Mouse (Mus musculus) embryonic facial prominence, embryonic 11.5 days (tissue): ENCODE measurements around the gene Agpat1. TPM values are rescaled to one million over a fixed set of nuclear protein-coding genes. Genes with fewer than 3 reads are reported as not detected.

Experiments used
- ATAC-seq: fragments of 200-750 bp; cut with Nextera tagmentation; replicated peaks from 2 replicates; pipeline ENCODE4 v1.8.0; 2017; ENCODE audit warnings: low read depth; ENCODE audit not compliant: insufficient number of reproducible peaks, low FRiP score, low TSS enrichment
- DNase-seq: peaks from one replicate; pipeline ENCODE4 v3.0.0-alpha.2; 2015; ENCODE audit warnings: low spot score
- H3K27ac ChIP-seq: fragments of 300-500 bp; sonication (generic); replicated peaks from 2 replicates; pipeline ENCODE4 v1.5.1; 2014; ENCODE audit warnings: mild to moderate bottlenecking, low read depth, low read length, control low read depth
- H3K27me3 ChIP-seq: fragments of 300-500 bp; sonication (generic); 2 replicates; pipeline ENCODE4 v1.6.1; 2014; ENCODE audit warnings: mild to moderate bottlenecking, low read length, moderate library complexity, mixed read lengths; ENCODE audit not compliant: control insufficient read depth, insufficient read depth
- H3K36me3 ChIP-seq: fragments of 300-500 bp; sonication (generic); replicated peaks from 2 replicates; pipeline ENCODE4 v1.6.1; 2014; ENCODE audit warnings: low read depth, mild to moderate bottlenecking, low read length, moderate library complexity, mixed read lengths; ENCODE audit not compliant: control insufficient read depth, insufficient read depth
- H3K4me1 ChIP-seq: fragments of 300-500 bp; sonication (generic); 2 replicates; pipeline ENCODE4 v1.6.1; 2014; ENCODE audit warnings: low read length, mixed read lengths; ENCODE audit not compliant: control insufficient read depth, insufficient read depth
- H3K4me2 ChIP-seq: fragments of 300-500 bp; sonication (generic); 2 replicates; pipeline ENCODE4 v1.6.1; 2014; ENCODE audit warnings: low read depth, mild to moderate bottlenecking, control low read depth, low read length, moderate library complexity
- H3K4me3 ChIP-seq: fragments of 300-500 bp; sonication (generic); 2 replicates; pipeline ENCODE4 v1.5.1; 2014; ENCODE audit warnings: low read depth, low read length, control low read depth
- H3K9ac ChIP-seq: fragments of 300-500 bp; sonication (generic); replicated peaks from 2 replicates; pipeline ENCODE4 v1.6.1; 2014; ENCODE audit warnings: mild to moderate bottlenecking, control low read depth, low read length
- H3K9me3 ChIP-seq: fragments of 300-500 bp; sonication (generic); replicated peaks from 2 replicates; pipeline ENCODE4 v1.6.1; 2016; ENCODE audit warnings: mild to moderate bottlenecking, low read length, inconsistent platforms, mixed read lengths; ENCODE audit not compliant: control insufficient read depth
- WGBS: fragments of 180-500 bp; shearing (Covaris S2); extraction: QIAGEN DNeasy Blood & Tissue Kit; methylation state at CpG from one replicate; pipeline ENCODE4 v1.1.7; 2014; 5-methylcytosine and 5-hydroxymethylcytosine counted together
- polyA plus RNA-seq: library from polyadenylated mRNA; unstranded; fragments of >200 nt; fragmentation: Nextera tagmentation; extraction: Ambion mirVana; gene quantifications from 2 replicates; pipeline ENCODE4 v1.2.1, GENCODE M21; 2014

Agpat1 gene
- polyA plus RNA-seq, 1 experiment from 2014 or later, result 55.3 TPM

GRCm38 (mm10) chr17:34613054-34613645, 9.1 kb downstream of the Agpat1 start:
- Histone ChIP-seq H3K4me3 (no peak overlapping the region), H3K9ac (no peak overlapping the region)

DNA sequence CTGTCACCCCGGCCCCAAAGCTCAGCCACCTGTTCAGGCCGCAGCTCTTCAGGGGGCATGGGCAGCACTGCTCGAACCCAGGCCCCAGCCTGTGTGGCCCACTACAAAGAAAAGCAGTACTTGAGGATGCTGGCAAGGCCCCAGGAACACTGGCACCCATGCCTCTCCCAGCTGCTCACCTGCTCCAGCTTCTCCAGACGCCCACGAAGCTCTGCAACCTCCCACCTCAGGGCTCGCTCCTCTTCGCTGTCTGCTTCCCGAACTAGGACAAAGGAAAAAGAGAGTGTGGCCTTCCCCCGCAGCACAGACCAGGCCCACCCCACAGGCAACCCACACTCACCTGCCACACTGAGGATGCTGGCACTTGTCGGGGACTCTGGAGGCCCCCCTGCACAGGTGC, 9.8 kb downstream of the Agpat1 start:
- DNase-seq (no peak), ATAC-seq (no peak)
- H3K9ac ChIP-seq, result no peak overlapping the region
- H3K9me3 ChIP-seq, result no peaks in the 10 kb centered on the region
- no peaks in the 10 kb centered on the region for H3K4me1 ChIP-seq
- H3K27ac ChIP-seq, result no peak overlapping the region
- H3K36me3 ChIP-seq, result peaks cover 9% of the 10 kb centered on the region
- H3K27me3 ChIP-seq, result no peaks in the 10 kb centered on the region
- no peak overlapping the region for H3K4me3 ChIP-seq
- 91% methylated on average over 10 of the region's 10 CpGs for WGBS
- no peak overlapping the region for H3K4me2 ChIP-seq

More at GRCm38 (mm10) chr17:34613054-34613645, 9.1 kb downstream of the Agpat1 start:
- H3K4me1 ChIP-seq, result no peaks in the 10 kb centered on the region
- peaks cover 9% of the 10 kb centered on the region for H3K36me3 ChIP-seq
- DNase-seq, result no peak
- ATAC-seq, result no peak
- WGBS, result 83% methylated on average over 11 of the region's 11 CpGs
- H3K4me2 ChIP-seq, result no peak overlapping the region
- no peaks in the 10 kb centered on the region for H3K9me3 ChIP-seq
- H3K27me3 ChIP-seq, result no peaks in the 10 kb centered on the region
- H3K27ac ChIP-seq, result no peak overlapping the region

DNA sequence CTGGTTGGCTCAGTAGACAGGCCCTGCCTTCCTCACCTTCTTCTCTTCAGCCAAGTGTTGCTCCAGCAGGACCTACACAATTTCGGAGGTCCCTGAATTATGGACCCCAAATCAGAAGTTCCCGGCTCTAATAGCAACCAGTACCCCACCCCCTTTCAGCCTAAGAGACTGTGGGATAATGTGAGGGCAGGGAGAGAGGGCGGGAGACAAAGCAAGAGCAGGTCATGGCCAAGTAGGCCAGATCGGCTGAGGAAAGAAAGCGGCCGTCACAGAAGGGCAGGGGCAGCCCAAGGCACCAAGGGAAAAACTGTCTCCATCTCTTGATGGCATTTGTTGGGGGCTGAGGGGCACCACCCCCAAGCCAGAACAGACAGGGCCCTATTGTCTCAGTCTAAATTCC, 11.8 kb downstream of the Agpat1 start, which contains the start of gene Egfl8:
Gene Egfl8, minus strand, starts transcription at position 101 of the 400 bp plus-strand sequence.
- Histone ChIP-seq H3K4me1 (no peaks in the 10 kb centered on the region), H3K27me3 (no peaks in the 10 kb centered on the region), H3K4me2 (no peak within 1 kb of the TSS), H3K27ac (no peak within 1 kb of the TSS), H3K9ac (no peak within 1 kb of the TSS), H3K9me3 (no peaks in the 10 kb centered on the region), H3K4me3 (no peak within 1 kb of the TSS), H3K36me3 (peaks cover 9% of the 10 kb centered on the region)
- ATAC-seq (no peak), DNase-seq (no peak)
- WGBS, result 44% methylated on average over 6 of the region's 6 CpGs

- no peak for ATAC-seq
Measured at GRCm38 (mm10) chr17:34618999-34619398, 14.9 kb downstream of the Agpat1 start.

DNA sequence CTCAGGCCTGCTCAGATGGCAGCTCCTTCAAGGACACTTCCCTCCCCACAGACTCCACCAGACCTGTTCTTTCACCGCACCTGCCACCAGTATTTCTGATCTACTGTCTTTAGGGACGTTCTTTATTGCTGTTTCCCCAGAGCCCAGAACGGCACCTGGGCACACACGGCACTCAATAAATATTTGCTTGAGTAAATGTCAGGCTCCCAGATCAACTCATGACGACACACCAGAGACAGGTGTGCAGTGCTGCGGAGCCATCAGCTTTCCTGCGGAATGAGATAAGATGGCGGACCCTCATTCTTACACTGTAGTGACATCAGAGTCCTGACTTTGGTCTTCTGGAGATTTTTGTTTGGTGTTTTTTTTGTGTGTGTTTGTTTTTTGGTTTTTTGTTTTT, 16.9 kb downstream of the Agpat1 start:
- no peak for ATAC-seq
- H3K36me3 ChIP-seq, result no peaks in the 10 kb centered on the region
- H3K9ac ChIP-seq, result no peak overlapping the region
- no peak for DNase-seq
- no peak overlapping the region for H3K4me3 ChIP-seq
- H3K9me3 ChIP-seq, result no peaks in the 10 kb centered on the region
- no peaks in the 10 kb centered on the region for H3K27me3 ChIP-seq
- no peak overlapping the region for H3K27ac ChIP-seq
- H3K4me2 ChIP-seq, result no peak overlapping the region
- no peaks in the 10 kb centered on the region for H3K4me1 ChIP-seq
- 90% methylated on average over 8 of the region's 8 CpGs for WGBS

More at GRCm38 (mm10) chr17:34618999-34619398, 14.9 kb downstream of the Agpat1 start:
- H3K4me3 ChIP-seq, result no peak overlapping the region
- H3K27ac ChIP-seq, result no peak overlapping the region
- H3K9ac ChIP-seq, result no peak overlapping the region
- H3K36me3 ChIP-seq, result no peaks in the 10 kb centered on the region
- peak; percentile 79 for DNase-seq
- H3K27me3 ChIP-seq, result no peaks in the 10 kb centered on the region
- no peaks in the 10 kb centered on the region for H3K4me1 ChIP-seq
- H3K4me2 ChIP-seq, result no peak overlapping the region
- no peaks in the 10 kb centered on the region for H3K9me3 ChIP-seq
- 19% methylated on average over 6 of the region's 6 CpGs for WGBS

DNA sequence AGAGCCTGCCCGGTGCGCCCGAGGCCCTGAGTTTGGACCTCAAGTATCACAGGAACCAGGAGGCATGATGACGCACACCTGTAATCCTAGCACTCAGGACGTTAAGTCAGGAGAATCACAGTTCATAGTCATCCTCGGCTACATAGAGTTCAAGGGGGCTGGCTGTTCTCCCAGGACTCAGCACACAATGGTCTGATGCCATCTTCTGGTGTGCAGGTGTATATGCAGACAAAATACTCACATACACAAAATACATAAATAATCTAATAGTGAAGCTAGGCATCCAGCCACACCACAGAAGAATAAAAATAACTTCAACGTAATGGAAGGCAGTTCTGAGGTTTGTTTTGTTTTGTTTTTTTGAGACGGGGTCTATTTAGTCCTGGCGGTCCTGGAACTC, 19.1 kb downstream of the Agpat1 start:
- no peak overlapping the region for H3K4me2 ChIP-seq
- no peaks in the 10 kb centered on the region for H3K9me3 ChIP-seq
- H3K9ac ChIP-seq, result no peak overlapping the region
- no peaks in the 10 kb centered on the region for H3K27me3 ChIP-seq
- peaks cover 4% of the 10 kb centered on the region for H3K4me1 ChIP-seq
- ATAC-seq, result no peak
- H3K27ac ChIP-seq, result no peak overlapping the region
- no peak overlapping the region for H3K4me3 ChIP-seq
- WGBS, result 80% methylated on average over 9 of the region's 9 CpGs
- DNase-seq, result no peak
- no peaks in the 10 kb centered on the region for H3K36me3 ChIP-seq

- H3K36me3 ChIP-seq, result no peaks in the 10 kb centered on the region
- H3K4me1 ChIP-seq, result peaks cover 9% of the 10 kb centered on the region
- ATAC-seq (no peak), DNase-seq (no peak)
- H3K4me3 ChIP-seq, result no peak overlapping the region
- H3K9ac ChIP-seq, result no peak overlapping the region
- peaks cover 5% of the 10 kb centered on the region for H3K27me3 ChIP-seq
- H3K4me2 ChIP-seq, result no peak overlapping the region
- no peaks in the 10 kb centered on the region for H3K9me3 ChIP-seq
- 95% methylated on average over 3 of the region's 3 CpGs for WGBS
- H3K27ac ChIP-seq, result no peak overlapping the region
Measured at GRCm38 (mm10) chr17:34624981-34625380, 20.9 kb downstream of the Agpat1 start.

GRCm38 (mm10) chr17:34626062-34626772, 22.2 kb downstream of the Agpat1 start:
- no peak for ATAC-seq
- Histone ChIP-seq H3K27me3 (peaks cover 17% of the 10 kb centered on the region), H3K4me2 (peak overlapping the region; percentile 92), H3K9me3 (no peaks in the 10 kb centered on the region), H3K36me3 (no peaks in the 10 kb centered on the region), H3K27ac (0 out of 2 replicates have a peak overlapping the region, but pooled peaks have one; percentile 13), H3K4me1 (peaks cover 15% of the 10 kb centered on the region), H3K4me3 (peak overlapping the region; percentile 53), H3K9ac (peak overlapping the region; percentile 74)
- 51% methylated on average over 16 of the region's 16 CpGs for WGBS
- DNase-seq, result no peak
